Mouse (Mus musculus) yolk sac, embryonic 10.5 days (tissue): Measurements from ENCODE around the gene Glb1.

Experiments used
- DNase-seq: peaks from one replicate; pipeline ENCODE4 v3.0.0-alpha.2; 2017; ENCODE audit warnings: low spot score

Gene Glb1

GRCm38 (mm10) chr9:114394677-114395076 is 6.2 kb upstream of the Glb1 start:
- no peak for DNase-seq

- DNase-seq, result no peak
These were observed 5.6 kb upstream of the Glb1 start for GRCm38 (mm10) chr9:114395258-114395657.

GRCm38 (mm10) chr9:114399680-114400079 is 1.2 kb upstream of the Glb1 start:
- DNase-seq, result no peak

GRCm38 (mm10) chr9:114400588-114400948 is 308 bp upstream of the Glb1 start:
- no peak for DNase-seq

DNA sequence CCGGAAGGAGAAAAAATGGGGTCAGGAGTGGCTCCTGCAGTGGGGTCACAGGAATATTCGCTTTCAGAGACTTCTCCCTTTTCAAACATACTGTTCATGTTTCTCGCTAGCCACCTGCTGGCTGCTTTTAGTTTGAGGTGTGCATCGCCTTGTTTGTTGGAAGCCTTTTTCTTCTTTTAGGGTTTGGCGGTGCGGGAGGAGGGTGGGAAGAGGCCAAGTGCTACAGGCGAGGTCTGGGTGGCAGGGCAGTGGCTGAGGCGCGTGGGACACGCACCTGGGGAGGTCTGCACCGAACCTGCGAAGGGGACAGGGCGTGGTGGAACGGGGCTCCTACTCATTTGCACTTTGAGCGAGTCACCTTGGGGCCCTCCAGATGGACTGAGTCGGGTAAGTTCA is 807 bp downstream of the Glb1 start:
- DNase-seq, result peak; percentile 69

DNA sequence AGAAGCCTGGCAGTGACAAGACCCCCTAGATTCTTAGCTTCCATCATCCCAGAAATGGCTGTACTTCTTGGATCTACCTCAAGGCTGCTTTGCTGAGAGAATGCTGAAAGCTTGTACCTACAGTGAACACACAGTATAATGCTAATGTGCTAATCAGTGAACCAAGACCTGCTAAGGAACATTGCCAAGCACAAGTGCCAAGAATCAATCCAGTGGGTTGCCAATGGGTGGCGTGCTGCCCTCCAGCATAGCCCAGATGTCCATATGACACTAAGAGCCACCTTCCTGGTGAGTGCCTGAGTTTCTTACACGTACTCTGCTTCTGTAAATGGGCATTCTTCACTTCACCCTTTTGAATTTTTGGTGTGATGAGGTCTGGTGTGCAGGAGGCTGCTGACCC is 6.8 kb downstream of the Glb1 start:
- DNase-seq, result no peak

- DNase-seq, result no peak
These were observed 9.5 kb downstream of the Glb1 start for GRCm38 (mm10) chr9:114410313-114410862.

- no peak for DNase-seq
These were observed 10.4 kb downstream of the Glb1 start for GRCm38 (mm10) chr9:114411295-114411694.

GRCm38 (mm10) chr9:114412406-114412805 is 11.5 kb downstream of the Glb1 start:
- DNase-seq, result no peak

DNA sequence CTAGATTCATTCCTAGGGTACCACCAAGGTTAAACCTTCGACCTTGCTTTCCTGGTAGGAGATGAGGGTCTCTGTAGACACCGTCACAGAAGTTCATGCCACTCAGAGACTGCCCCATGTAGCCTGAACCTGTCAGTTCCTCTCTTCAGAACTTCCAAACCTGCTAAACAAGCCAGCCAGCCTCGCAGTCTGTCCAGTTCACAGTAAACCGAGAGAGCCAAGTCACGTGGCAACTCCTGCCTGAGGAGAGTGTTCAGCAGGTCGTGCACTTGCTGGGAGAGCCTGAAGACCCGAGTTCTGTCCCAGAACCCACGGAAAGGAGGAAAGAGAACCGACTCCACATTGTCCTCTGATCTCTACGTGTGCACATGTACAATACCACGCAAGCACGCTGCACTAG is 13.0 kb downstream of the Glb1 start:
- no peak for DNase-seq

- DNase-seq, result no peak
These were observed 14.8 kb downstream of the Glb1 start for GRCm38 (mm10) chr9:114415701-114416100.

DNA sequence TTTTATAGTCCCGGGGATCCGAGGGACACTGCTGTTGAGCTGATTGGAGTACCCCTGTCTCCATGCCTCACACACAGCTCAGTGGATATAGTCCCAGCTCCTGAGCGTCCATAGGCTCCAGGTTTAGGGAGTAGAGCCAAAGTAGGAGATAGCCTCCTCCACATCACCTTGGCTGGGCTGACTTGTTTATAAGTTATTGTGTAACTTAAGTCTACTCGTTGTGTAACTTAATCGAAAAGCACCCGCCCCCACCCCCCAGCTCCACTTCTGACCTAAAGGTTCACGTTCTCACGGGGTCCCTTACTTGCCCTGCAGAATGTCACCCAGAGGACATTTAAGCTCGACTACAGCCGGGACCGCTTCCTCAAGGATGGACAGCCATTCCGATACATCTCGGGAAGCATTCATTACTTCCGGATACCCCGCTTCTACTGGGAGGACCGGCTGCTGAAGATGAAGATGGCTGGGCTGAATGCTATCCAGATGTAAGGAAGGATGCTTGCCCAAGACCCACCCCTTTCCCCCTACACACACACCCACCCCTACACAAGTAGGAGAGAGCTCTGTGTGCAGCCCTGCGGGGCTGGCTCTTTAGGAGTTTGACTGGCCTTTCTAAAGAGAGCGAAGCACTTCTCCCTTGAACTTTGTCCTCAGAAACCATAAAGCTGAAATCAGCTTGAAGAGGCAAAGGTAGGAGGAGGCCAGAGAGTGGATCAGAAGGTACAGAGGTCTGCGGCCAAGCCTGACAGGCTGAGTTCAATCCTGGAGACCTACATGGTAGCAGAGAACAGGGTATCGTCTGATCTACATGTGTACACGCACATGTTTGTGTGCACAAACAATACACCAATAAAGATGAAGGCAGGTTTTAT is 16.0 kb downstream of the Glb1 start:
- DNase-seq, result peak; percentile 66

DNA sequence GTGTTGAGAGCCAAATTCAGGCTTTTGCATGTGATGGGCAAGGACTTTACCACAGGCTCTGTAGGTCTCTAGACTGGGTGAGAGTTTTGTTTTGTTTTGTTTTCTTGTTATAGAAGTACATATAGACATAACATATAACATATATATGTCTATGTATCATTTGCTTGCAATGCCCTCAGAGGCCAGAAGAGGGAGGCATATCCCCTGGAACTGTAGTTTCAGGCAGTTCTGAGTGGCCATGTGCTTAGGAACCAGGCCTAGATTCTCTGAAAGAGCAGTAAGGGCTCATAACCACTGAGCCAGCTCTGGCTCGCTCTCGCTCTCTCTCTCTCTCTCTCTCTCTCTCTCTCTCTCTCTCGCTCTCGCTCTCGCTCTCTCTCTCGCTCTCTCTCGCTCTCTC is 17.3 kb downstream of the Glb1 start:
- no peak for DNase-seq

- no peak for DNase-seq
These were observed 19.6 kb downstream of the Glb1 start for GRCm38 (mm10) chr9:114420443-114420842.

DNA sequence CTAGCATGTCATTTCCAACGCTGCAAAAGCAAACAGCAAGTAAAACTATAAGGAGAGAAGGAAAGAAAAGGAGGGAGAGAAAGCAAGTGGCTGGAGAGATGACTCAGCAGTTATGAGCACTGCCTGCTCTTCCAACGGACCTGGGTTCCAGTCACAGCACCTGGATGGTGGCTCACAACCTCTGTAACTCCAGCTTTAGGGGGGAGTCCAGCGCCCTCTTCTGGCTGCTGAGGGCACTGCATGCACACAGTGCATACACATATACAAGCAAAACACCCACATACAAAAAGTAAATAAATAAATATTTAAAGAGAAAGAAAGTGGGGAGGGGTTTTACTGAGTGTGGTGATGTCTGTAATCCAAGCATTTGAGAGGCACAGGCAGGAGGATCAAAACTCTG is 20.2 kb downstream of the Glb1 start:
- no peak for DNase-seq

DNA sequence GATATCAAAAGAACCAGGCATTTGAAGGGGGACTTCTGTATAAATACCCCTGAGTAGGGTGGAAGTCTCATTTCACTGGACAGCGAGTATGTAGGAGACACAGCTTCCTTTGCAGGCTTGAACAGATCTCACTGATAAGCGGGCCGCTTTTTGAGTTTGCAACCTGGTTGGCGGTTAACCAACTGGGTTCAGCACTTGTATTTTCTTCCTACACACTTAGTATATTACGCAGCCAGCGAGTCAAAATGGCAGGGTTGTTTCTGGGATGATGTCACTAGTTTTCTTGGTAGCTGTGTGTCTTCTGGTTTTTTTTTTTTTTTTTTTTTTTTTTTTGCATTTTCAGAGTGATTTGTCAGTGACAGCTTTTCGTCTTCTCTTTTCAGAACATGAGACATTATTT is 20.9 kb downstream of the Glb1 start:
- DNase-seq, result peak; percentile 38

- no peak for DNase-seq
These were observed 24.7 kb downstream of the Glb1 start for GRCm38 (mm10) chr9:114425576-114425975.

DNA sequence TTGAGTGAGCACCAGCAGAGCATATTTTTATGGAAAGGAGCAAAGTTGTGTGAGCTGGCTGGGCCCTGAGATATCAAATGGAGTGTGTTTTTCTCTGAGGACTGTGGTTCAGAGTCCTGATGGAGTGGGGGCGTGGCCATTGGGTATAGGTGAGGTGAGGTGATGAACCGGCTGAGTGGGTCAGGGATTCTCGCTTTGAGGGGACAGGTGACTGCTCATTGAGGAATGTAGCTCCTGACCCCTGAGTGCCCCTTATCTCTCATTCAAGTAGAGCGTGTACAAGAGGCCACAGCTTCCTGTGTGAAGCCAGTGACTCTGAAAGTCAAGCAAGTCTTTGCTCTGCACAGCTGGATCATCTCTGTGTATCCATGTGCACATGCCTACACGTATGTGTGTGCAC is 25.3 kb downstream of the Glb1 start:
- DNase-seq, result no peak

- DNase-seq, result no peak
These were observed 26.5 kb downstream of the Glb1 start for GRCm38 (mm10) chr9:114427425-114427824.

DNA sequence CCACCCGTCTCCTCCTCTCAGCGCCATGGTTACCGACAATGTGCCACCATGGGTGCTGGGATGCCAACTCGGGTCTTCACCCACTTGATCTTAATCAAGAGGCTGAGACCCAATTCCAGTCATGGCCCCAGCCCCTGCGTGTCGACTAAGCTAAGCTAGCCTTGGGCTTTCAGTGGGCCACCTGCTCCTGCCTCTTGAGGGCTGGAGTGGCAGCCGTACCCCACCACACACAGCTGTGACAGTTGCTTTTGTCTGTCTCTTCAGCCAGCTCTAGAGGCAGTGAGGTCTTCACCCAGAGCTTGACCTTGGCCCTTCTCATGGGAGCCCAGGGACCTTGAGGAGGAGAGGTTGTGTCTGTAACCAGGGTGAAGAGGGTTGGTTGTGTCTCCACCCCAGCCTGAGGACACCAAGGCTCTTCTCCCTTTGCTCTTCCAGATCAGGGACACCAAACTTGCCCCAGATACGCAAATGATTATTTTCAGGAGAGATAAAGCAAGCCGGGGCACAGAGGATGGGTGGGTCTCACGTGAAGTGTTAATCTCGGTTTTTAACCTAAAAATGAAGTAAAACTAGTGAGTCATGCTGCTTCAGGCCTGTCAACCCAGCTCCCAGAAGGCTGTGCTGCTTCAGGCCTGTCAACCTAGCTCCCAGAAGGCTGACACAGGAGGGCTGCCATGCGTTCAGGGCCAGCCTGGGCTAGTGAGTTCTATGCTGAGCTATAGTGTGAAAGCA is 27.4 kb downstream of the Glb1 start:
- DNase-seq, result no peak

- DNase-seq, result no peak
These were observed 34.8 kb downstream of the Glb1 start for GRCm38 (mm10) chr9:114435668-114436067.

- DNase-seq, result no peak
These were observed 39.7 kb downstream of the Glb1 start for GRCm38 (mm10) chr9:114440548-114440947.

GRCm38 (mm10) chr9:114442225-114442624 is 41.3 kb downstream of the Glb1 start:
- no peak for DNase-seq
